Mouse (Mus musculus) bone marrow, adult 2 months (tissue): ENCODE measurements at regions not wholly inside any gene's neighbourhood (a gene's known extent, or its start where the extent isn't known, plus 50 kb on each side); places are given as distances from the start of the nearest gene placed in this dataset.
"Not testable (repeated sequence)": the region's sequence is repeated elsewhere in the genome, so short reads cannot be mapped to it uniquely, and the experiment has no call there.

Experiments
- CTCF ChIP-seq: fragments of 200-500 bp; IDR thresholded peaks from 2 replicates; pipeline ENCODE4 v1.5.1; 2011; ENCODE audit warnings: low read length, control low read depth; ENCODE audit not compliant: control insufficient read depth, insufficient read depth
- POLR2A ChIP-seq: fragments of 200-500 bp; IDR thresholded peaks from 2 replicates; pipeline ENCODE4 v1.6.1; 2011; ENCODE audit warnings: low read depth, mild to moderate bottlenecking, control low read depth, low read length, borderline replicate concordance; ENCODE audit not compliant: control insufficient read depth

DNA sequence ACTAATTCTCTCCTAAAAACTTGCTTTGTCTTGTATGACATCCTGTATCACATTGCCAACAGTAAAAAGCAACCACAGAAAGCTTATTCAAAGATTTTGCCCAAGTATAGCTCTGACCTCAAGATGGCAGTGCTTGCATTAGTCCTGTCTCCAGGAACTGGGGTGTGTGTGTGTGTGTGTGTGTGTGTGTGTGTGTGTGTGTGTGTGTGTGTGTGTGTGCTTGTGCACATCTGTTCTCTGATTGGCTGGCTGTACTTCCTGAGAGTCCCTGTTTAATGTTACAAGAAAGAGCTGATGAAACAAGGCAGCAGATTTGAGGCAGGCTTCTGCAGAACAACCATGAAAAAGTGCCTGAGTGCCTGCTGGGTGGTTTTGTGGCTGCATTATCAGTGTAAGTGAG lies 639.2 kb upstream of the Olfr1507 start:
- not testable (repeated sequence) for TF ChIP-seq CTCF, POLR2A
